Mouse (Mus musculus): ENCODE measurements around the gene Stra6. TPM values are rescaled to one million over a fixed set of nuclear protein-coding genes. Genes with fewer than 3 reads are reported as not detected.

Gene Stra6
- total RNA-seq, 2 experiments from 2014 or later = not detected

DNA sequence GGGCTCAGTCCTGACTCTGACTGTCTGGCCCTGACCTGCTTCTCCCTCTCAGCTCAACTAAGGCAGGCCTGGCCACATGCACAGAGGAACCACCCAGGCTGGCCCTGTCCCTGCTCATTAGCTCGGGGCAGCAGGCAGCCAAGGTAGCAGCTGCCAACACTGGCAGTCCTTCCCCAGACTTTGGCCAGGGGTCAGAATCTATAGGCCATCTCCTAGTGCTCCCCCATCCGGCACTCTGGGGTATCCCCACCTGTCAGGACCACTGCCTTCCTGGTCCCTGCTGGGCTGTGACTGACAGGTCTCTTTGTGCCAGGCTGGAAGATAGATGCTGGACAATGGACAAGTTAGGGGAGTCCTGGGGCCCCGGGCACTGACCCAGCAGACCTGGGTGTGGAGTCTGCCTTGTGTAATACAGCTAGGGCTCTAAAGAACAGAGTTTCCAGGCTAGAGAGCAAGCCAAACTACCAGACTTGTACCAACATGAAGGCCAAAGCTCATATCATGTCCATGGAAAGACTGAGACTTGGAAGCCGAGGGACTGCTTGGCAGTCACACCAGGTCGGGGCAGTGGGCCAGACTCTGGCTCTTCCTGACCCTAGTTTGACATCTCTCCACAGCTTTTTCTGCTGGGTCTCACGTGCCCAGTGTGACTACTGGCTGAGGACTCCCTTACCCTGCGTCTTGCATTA, 29.1 kb downstream of the Stra6 start:
- ATAC-seq (replicated peaks; ENCODE audit: poor library complexity) = no peak

DNA sequence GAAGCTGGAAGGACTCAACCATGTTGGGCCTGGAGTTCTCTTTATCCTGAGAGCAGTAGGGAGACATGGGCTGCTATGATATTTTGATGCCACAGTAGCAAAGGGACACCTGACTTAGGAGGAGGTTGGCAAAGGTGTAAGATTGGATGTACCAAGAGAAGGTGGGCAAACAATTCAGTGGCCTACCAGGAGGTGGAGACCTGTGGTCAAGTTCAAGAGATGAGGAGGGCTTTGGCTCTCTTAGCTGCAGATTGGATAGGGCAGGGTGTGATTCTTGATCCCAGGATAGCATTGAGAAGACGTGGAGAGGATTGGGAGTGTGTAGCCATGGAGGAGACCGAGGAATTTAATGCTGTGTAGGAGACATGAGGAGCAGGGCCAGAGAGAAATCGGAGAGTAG, 30.2 kb downstream of the Stra6 start:
- ATAC-seq (replicated peaks; ENCODE audit: poor library complexity) = no peak

DNA sequence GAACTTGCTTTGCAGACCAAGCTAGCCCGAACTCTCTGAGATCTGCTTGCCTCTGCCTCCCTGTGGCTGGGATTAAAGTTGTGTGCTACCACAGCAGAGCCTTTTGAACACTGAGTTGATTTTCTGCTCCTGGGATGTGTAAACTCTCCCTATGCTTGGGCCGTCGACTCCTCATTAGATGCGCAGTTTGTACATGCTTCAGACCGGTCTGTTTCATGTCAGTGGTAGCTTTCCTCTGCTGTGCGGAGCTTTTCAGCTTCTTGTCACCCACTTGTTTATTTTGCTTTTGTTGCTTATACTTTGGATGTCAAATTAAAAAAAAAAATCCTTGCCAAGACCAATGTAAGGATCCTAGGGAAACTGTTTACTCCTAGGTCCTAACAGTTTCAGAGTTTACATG, 32.4 kb downstream of the Stra6 start:
- ATAC-seq (replicated peaks; ENCODE audit: poor library complexity) = no peak

DNA sequence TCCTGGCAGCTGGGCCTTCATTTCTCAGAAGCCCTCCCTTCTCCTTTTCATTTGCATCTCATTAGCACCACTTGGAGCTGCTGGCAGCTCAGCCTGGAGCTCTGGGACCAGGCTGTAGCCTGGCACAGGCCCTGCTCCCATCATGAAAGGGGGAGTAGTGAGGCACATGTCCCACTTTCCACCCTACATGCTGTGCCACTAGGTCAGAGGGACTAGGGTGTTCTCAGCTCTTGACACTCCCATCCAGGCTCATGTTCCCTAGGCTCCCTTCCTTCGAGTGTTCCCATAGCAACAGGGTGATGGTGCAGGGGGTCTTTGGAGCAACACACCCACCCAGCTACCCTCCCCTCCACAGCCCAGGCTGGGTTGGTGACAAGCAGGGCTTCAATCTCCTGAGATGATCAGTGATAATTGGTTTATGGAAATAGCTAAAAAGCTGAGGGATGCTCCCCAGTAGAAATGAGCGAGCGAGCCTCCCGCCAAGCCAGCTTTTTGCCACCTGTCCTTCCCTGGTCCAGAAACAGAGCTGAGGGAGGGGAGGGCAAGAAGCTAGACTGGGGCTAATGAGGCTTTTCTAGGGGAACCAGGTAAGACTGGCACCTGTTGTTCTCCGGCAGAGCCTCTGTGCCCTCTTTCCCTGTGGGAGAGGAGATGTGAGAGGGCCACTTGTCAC, 33.2 kb downstream of the Stra6 start:
- no peak for ATAC-seq (replicated peaks; ENCODE audit: poor library complexity)

DNA sequence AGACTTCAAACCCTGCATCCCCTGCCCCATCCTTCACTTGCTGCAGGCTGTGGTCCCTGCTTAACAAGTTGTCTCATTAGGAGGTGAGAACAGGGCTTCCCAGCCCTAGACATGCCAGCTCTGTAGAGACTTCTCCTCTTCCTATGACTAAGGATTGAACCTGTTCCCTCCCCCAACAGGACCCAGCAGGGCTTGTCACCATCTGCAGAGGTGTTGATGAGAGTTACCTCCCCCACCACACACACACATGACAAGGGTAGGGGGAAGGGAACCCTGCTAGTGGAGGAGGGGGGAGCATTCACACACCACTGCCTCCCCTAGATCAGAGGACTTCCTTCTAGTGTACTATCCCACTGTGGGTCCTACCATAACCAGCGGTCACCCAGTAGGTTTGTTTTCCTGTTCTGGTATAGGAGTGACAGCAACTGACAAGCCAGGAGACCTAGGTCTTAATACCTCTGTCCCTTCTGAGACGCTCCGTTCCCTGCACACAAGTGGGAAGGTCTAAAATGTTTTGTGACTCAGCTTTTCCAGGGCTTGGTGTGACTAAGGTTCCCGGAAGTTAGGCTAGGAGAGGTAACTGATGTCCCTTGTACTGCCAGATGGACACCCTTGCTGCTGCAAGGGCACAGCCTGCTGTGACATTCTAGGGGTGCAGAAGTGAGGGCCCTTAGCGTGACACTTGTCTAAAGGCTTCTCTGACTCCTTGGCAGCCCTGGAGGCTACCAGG, 36.4 kb downstream of the Stra6 start:
- ATAC-seq (replicated peaks; ENCODE audit: poor library complexity) = no peak

DNA sequence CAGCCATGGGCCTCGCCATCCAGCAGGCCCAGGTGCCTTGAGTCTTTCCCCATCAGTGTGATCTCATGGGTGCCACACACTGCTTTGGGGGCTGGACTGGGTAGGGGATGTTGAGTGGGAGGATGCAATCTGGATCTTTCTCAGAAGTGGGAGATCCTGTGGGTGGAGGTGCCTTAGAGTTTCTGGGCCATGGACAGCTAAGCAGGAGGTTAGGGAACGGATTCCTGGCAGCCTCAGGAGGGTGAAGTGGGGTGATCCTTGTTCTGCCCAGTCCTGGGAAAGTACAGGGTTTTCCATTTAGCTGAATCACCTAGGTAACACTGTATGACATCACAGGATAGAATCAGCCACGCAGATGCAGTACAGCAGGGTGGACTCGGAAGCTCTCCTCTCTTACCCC, 38.4 kb downstream of the Stra6 start:
- ATAC-seq (replicated peaks; ENCODE audit: poor library complexity) = no peak

DNA sequence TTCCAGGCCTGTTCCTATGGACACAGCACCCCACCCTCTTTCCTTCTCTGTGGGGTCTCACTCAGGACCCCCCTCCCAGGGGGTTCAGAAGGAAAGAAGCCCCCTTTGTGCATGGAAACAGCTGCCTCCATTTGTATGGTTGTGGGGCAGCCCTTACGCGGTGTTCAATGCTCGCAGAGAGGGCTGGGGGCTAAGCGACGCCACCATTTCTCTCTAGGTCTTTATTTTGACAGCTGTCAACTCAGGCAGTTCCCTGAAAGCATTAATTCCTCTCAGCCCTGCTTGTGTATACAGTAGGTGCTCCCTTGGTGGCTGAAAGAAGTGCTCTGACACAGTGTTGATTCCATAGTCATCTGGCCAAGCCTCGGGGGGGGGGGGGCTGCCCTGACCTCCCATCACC, 40.1 kb downstream of the Stra6 start:
- no peak for ATAC-seq (replicated peaks; ENCODE audit: poor library complexity)

DNA sequence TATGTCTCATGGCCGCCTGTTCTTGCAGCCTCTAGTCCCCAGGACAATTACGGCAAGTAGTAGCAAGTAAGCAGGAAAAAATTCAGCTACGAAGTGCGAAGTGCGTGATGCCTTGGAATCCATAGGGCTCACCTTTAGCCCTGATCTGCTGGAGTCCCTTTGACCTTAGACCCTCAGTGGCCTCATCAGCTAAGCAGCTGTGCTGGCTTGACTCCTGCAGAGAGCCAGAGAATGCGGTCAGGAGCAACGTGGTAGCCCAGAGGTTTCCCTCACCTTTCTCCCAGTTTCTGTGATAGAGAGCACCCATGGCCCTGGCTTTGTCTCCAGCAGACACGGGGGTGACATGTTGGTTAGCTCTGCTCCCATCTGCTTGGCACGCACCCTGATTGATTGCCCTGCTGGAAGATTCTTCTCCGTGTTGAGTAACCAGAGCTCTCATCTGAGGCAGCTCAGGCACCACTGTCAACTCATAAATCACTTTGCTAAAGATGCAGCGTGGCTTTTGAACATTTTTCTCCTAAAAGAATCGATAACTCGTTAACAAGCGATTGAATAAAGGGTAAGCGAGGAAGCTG, 42.1 kb downstream of the Stra6 start:
- ATAC-seq (replicated peaks; ENCODE audit: poor library complexity) = no peak

DNA sequence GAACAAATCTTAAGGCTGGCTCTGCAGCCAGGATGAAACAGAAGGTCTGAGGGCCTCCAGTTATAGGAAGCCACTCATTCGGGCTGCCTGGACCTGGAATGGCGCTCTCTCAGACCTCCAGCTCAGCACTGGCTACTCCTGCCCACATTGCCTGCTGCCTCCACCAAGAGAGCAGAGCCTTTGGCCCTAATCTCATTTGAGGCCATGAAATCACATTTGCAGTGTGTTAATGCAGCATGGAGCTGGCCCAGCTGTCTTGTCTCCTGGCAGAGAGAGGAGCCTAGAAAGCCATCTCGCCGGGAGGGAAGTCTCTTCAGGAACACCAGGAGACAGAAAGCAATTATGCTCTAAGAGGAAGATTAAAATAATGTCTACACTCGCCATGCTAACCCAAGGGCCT, 43.9 kb downstream of the Stra6 start:
- ATAC-seq (replicated peaks; ENCODE audit: poor library complexity) = no peak

DNA sequence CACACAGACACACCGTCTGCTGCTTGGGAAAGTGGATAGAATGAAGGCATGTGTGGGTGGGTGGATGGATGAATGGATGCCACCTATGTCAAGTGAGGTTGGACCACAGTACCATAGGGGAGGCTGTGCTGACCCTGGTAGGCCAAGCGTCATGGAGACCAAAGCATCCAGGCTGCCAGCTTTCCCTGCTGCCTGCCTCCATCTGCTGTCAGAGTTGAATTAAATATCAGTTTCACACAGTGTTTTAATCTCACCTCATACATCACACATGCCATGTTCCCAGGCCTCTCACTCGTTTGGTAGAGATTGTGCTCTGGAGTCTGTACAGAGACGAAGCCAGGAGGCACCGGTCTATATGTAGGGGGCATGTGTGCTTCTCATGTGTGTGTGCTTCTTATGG, 47.2 kb downstream of the Stra6 start:
- ATAC-seq (replicated peaks; ENCODE audit: poor library complexity) = no peak

DNA sequence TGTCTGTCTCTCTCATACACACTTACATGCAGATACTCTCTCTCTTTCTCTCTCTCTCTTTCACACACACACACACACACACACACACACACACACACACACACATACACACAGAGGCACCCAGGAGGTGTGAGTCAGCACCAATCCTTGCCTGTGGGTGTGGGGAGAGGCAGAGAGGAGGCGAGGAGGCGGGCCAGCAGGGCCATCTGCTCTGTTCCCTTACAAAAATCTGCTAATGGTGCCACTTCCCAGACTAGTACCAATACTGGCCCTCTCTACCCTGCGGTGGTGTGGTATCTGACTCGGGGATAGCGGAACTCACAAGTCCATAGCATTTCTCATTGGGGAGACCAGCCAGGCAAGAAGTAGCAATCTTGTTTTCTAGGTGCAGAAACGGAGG, 47.8 kb downstream of the Stra6 start:
- no peak for ATAC-seq (replicated peaks; ENCODE audit: poor library complexity)

DNA sequence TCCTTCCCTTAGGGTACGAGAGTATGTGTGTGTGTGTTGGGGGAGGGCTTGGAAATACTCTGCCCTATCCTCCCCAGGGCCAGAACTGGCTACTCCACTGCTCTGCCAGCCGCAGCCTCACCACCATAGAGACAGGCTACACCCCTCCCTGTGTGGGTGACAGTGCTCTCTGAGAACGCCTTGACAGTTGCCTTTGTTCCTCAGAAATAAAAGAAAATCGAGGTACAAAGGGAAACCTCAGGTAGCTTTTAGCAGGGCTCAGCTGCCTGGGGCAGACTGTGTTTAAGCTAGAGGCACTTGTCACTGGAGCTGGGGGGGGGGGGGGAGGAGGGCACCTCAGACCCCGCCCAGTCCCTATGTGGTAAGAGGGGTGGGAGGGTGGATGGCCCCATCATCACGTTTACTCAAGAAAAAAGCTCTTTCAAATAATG, 48.7 kb downstream of the Stra6 start:
- no peak for ATAC-seq (replicated peaks; ENCODE audit: poor library complexity)

DNA sequence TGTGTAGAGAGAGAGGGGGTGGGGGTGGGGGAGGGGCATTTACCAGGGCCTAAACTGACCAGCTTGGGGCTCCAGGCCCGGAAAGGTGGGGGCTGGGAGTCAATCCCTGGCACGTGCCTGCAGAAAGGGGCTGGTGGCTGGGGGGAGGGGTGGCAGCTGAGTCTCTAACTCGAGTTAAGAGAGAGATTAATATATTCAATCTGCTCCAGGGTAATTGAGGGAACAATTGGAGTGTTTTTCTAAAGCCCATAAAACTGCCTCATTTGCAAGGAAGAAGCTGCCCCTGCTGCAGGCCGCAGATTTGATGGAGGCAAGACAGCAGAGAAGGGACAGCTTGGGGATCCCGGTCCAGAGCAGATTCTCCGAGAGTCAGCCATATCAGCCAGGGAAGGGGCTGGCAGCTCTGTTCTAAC, 49.3 kb downstream of the Stra6 start:
- no peak for ATAC-seq (replicated peaks; ENCODE audit: poor library complexity)

DNA sequence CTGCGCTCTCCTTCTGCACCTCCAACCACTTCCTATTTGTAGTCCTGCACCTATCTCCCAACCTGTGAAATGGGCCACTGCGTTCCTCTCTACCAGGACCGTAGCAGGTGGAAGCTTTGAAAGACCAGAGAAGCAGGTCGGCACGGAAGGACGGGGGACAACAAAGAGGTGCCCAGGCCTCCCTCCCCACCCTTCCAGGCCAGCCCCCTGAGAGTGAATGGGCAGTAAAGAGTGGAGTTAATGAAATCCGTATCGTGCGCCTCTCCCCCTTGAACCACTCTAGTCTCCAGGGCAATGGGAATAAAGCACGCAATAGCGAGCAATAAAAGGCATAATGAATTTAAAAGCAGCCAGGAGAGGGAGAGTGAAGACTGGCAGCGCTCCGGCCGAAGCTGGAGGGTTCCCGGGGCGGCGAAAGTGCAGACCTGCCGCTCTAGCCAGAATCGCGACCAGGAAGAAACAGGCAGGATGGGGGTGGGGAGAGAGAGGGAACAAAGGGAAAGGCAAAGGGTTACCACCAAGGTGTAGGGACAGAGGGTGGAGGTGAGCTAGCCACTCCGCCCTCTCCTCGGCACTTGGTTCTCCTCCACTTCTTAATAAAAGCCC, 49.8 kb downstream of the Stra6 start:
- ATAC-seq (replicated peaks; ENCODE audit: poor library complexity) = no peak

DNA sequence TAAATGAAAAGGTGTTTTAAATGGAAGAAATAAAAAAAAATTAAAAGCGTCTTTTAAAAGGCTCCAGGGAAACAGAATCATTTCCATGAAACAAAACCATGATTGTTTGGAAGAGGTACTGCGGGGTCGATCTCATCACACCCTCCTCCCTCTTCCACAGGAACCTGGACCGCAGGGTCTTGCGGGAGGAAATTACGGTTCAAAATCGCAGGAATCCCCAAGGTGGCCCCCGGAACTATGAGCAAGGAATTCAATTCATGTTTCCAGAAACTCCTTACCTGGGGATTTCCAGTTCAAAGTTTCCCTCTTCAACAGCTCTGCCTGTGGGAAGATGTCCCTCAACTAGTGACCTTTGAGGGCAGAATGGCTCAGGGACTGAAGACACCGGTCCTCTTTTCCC, 50.4 kb downstream of the Stra6 start:
- no peak for ATAC-seq (replicated peaks; ENCODE audit: poor library complexity)

DNA sequence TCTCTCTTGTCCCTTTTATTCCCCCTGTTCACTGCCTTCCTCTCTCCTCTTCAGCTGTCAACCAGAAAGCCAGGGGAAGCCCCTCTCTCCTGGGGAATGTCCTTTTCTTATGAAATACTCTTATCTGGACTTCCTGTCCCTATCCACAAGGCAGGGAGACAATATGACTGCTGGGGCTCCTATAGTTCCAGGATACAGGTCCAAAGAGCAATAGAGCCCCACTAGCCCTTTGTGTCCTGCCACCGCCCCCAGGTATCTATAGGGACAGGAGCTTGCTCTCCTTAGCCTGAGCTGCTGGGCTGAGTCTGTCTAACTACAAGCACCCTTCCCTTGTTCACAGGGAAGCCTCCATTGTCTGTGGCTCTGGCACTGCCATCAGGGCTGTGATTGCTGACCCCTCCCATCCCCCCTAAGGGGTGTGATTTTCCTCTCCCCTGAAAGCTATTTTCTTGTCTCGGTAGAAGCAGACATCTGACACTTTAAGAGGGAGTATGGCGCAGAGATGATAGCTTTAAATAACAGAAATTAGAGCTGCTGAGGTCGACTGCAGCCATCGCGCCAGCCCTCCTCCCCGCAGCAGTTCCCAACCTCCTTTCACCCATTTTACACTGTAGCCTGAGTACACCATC, 51.8 kb downstream of the Stra6 start:
- ATAC-seq (replicated peaks; ENCODE audit: poor library complexity) = no peak

DNA sequence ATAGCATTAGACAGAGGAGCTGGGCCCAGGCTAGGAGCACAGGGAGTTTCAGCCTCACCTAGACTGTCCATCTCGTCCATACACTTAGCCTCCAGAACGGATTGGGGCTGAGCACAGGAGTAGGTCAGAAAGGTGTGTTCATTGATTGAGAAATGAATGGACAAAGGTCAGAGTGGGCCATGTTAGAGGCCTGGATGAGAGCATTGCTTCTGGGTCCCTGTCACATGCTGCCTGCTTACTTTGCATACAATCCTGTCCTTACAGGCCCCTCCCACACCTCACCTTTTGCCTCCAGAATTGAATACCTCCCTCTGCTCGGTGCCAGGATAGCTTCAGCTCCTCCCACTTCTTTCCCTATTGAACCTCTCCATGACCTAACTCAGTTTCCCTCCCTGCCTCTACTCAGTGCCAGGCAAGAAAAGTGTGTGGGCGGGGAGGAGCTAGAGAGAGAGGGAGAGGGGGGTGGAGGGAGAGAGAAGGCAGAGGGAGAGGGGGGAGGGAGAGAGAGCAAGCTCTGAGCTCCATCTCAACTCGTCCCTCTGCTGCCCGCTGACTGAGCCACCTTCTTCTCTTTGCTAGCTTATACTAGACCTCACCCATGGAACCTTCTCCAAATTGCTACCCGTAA, 52.5 kb downstream of the Stra6 start:
- ATAC-seq (replicated peaks; ENCODE audit: poor library complexity) = no peak

DNA sequence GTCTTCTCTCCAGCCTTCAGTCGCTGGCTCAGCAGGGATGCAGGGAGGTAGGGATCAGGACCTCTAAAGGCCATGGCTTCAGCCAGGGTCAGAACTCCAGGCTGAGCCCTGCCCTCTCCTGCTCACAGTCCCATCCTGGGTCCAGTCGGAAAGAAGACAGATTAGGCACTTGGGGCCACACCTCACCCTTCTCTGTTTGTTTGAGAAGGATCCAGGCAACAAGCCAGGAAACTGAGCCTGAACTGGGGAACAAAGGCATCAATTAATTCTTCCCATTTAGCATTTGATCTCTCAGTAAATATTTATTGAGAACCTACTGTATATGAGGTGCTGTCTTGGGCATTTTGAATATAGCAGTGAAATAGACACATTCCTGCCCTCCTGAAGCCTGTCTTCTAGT, 55.1 kb downstream of the Stra6 start, which contains the start of gene Ccdc33:
Gene Ccdc33 (minus strand): TSS at position 153 of the 400 bp plus-strand sequence.
- ATAC-seq (replicated peaks; ENCODE audit: poor library complexity) = no peak

DNA sequence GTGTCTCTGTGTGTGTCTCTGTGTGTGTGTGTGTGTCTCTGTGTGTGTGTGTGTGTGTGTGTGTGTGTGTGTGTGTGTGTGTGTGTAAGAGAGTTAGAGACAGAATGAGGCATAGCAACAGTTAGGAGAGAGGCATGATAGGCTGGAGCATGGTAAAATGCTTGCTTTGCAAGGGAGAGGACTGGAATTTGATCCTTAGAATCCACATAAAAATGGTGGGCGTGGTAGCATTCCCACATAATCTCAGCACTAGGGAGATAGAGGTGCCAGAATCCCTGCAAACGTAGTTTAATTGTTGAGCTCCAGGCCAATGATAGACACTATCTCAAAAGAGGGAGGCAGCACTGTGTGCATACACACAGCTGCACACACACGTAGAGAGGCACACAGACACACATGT, 61.5 kb downstream of the Stra6 start:
- no peak for ATAC-seq (replicated peaks; ENCODE audit: poor library complexity)

DNA sequence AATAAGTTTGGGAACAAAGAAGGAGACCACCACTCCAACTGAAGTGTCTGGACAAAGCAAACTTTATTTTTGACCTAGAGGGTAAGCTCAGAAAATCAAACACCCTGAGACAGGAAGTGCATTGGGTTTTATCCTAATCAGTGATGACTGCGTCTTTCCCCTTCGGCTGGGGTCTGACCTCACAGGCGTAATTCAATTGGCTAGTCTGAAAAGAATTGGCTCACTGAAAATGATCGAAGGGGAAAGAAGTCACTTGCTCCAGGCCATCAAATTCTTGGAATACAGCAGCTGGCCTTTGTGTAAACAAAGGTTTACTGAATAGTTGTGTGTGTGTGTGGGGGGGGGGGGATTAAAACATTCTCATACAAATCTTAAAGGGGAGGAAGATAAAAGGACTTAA, 62.2 kb downstream of the Stra6 start:
- no peak for ATAC-seq (replicated peaks; ENCODE audit: poor library complexity)

Measured in megakaryocyte progenitor cell, adult 5-6 weeks (primary cell).